Mouse (Mus musculus) E14TG2a.4 (cell line): ENCODE data around the gene Map4.

ENCODE experiments used
- H3K27me3 ChIP-seq: 2 replicates; pipeline ENCODE4 v1.6.1; 2014; ENCODE audit warnings: low read length, control low read depth; ENCODE audit not compliant: insufficient read depth
- H3K36me3 ChIP-seq: 2 replicates; pipeline ENCODE4 v1.6.1; 2014; ENCODE audit warnings: low read length, control low read depth; ENCODE audit not compliant: insufficient read depth
- H3K4me1 ChIP-seq: replicated peaks from 2 replicates; pipeline ENCODE4 v1.6.1; 2014; ENCODE audit warnings: low read depth, low read length, control low read depth
- H3K4me3 ChIP-seq: replicated peaks from 2 replicates; pipeline ENCODE4 v1.5.1; 2014; ENCODE audit warnings: mild to moderate bottlenecking, low read length
- H3K9me3 ChIP-seq: 2 replicates; pipeline ENCODE4 v1.6.1; 2014; ENCODE audit warnings: low read length, control low read depth
- CTCF ChIP-seq: conservative IDR thresholded peaks from 2 replicates; pipeline ENCODE4 v1.5.1; 2014; ENCODE audit warnings: low read length
- NANOG ChIP-seq: IDR thresholded peaks from 2 replicates; pipeline ENCODE4 v1.6.1; 2014; ENCODE audit warnings: borderline replicate concordance, low read length, mixed read lengths
- POU5F1 ChIP-seq: IDR thresholded peaks from 2 replicates; pipeline ENCODE4 v1.6.1; 2014; ENCODE audit warnings: low read length, borderline replicate concordance

Map4 gene

GRCm38 (mm10) chr9:109939401-109939800 lies 8.1 kb downstream of the Map4 start:
- peak; percentile 35 for TF ChIP-seq CTCF
- no peak for TF ChIP-seq POU5F1
- no peak for TF ChIP-seq NANOG
- peaks cover 59% of the 10 kb centered on the region for H3K4me1 ChIP-seq
- H3K9me3 ChIP-seq, result no peaks in the 10 kb centered on the region
- H3K36me3 ChIP-seq, result no peaks in the 10 kb centered on the region
- no peaks in the 10 kb centered on the region for H3K27me3 ChIP-seq
- H3K4me3 ChIP-seq, result no peak overlapping the region

GRCm38 (mm10) chr9:109942796-109943195 lies 11.5 kb downstream of the Map4 start:
- Histone ChIP-seq H3K4me3 (no peak overlapping the region), H3K27me3 (no peaks in the 10 kb centered on the region), H3K36me3 (no peaks in the 10 kb centered on the region), H3K4me1 (peaks cover 43% of the 10 kb centered on the region), H3K9me3 (no peaks in the 10 kb centered on the region)
- TF ChIP-seq NANOG (no peak), POU5F1 (no peak), CTCF (no peak)

- no peak overlapping the region for H3K4me3 ChIP-seq
- no peaks in the 10 kb centered on the region for H3K9me3 ChIP-seq
- H3K36me3 ChIP-seq, result no peaks in the 10 kb centered on the region
- TF ChIP-seq POU5F1, result no peak
- no peaks in the 10 kb centered on the region for H3K27me3 ChIP-seq
- H3K4me1 ChIP-seq, result peaks cover 28% of the 10 kb centered on the region
Measured at GRCm38 (mm10) chr9:109944712-109945111, 13.5 kb downstream of the Map4 start.

- H3K9me3 ChIP-seq, result no peaks in the 10 kb centered on the region
- H3K36me3 ChIP-seq, result no peaks in the 10 kb centered on the region
- TF ChIP-seq CTCF (no peak), NANOG (no peak), POU5F1 (no peak)
- peaks cover 13% of the 10 kb centered on the region for H3K4me1 ChIP-seq
- H3K4me3 ChIP-seq, result no peak overlapping the region
- no peaks in the 10 kb centered on the region for H3K27me3 ChIP-seq
Measured at GRCm38 (mm10) chr9:109948546-109948945, 17.3 kb downstream of the Map4 start.

GRCm38 (mm10) chr9:109949801-109950200 lies 18.5 kb downstream of the Map4 start:
- TF ChIP-seq POU5F1, result no peak
- no peak for TF ChIP-seq NANOG
- no peak for TF ChIP-seq CTCF
- Histone ChIP-seq H3K4me3 (no peak overlapping the region), H3K4me1 (peaks cover 18% of the 10 kb centered on the region), H3K9me3 (no peaks in the 10 kb centered on the region), H3K27me3 (no peaks in the 10 kb centered on the region), H3K36me3 (no peaks in the 10 kb centered on the region)

GRCm38 (mm10) chr9:109953538-109953937 lies 22.3 kb downstream of the Map4 start:
- Histone ChIP-seq H3K36me3 (no peaks in the 10 kb centered on the region), H3K9me3 (no peaks in the 10 kb centered on the region), H3K4me1 (peaks cover 41% of the 10 kb centered on the region), H3K4me3 (no peak overlapping the region), H3K27me3 (no peaks in the 10 kb centered on the region)
- TF ChIP-seq POU5F1 (no peak), CTCF (no peak), NANOG (no peak)

- no peaks in the 10 kb centered on the region for H3K9me3 ChIP-seq
- TF ChIP-seq POU5F1 (no peak), NANOG (no peak), CTCF (no peak)
Measured at GRCm38 (mm10) chr9:109954631-109955030, 23.4 kb downstream of the Map4 start.

GRCm38 (mm10) chr9:109959456-109960150 lies 28.3 kb downstream of the Map4 start:
- H3K4me1 ChIP-seq, result peaks cover 41% of the 10 kb centered on the region
- H3K9me3 ChIP-seq, result no peaks in the 10 kb centered on the region
- TF ChIP-seq CTCF (no peak), NANOG (no peak), POU5F1 (no peak)
- H3K36me3 ChIP-seq, result no peaks in the 10 kb centered on the region
- no peaks in the 10 kb centered on the region for H3K27me3 ChIP-seq
- H3K4me3 ChIP-seq, result no peak overlapping the region

More at GRCm38 (mm10) chr9:109954631-109955030, 23.4 kb downstream of the Map4 start:
- Histone ChIP-seq H3K4me1 (peaks cover 48% of the 10 kb centered on the region), H3K4me3 (no peak overlapping the region), H3K36me3 (no peaks in the 10 kb centered on the region), H3K27me3 (no peaks in the 10 kb centered on the region)

GRCm38 (mm10) chr9:109960593-109960992 lies 29.3 kb downstream of the Map4 start:
- Histone ChIP-seq H3K36me3 (no peaks in the 10 kb centered on the region), H3K9me3 (no peaks in the 10 kb centered on the region), H3K4me1 (peaks cover 31% of the 10 kb centered on the region), H3K27me3 (no peaks in the 10 kb centered on the region), H3K4me3 (no peak overlapping the region)
- TF ChIP-seq CTCF (no peak), NANOG (no peak), POU5F1 (no peak)

- Histone ChIP-seq H3K9me3 (no peaks in the 10 kb centered on the region), H3K4me3 (no peak overlapping the region), H3K27me3 (no peaks in the 10 kb centered on the region), H3K36me3 (no peaks in the 10 kb centered on the region), H3K4me1 (peaks cover 10% of the 10 kb centered on the region)
- TF ChIP-seq NANOG, result no peak
- TF ChIP-seq CTCF, result no peak
- TF ChIP-seq POU5F1, result no peak
Measured at GRCm38 (mm10) chr9:109964761-109965160, 33.5 kb downstream of the Map4 start.
